Mouse (Mus musculus) forebrain, embryonic 12.5 days (tissue): ENCODE measurements around the gene Kirrel. TPM values are rescaled to one million over a fixed set of nuclear protein-coding genes. Genes with fewer than 3 reads are reported as not detected.
"Not testable (repeated sequence)": the region's sequence is repeated elsewhere in the genome, so short reads cannot be mapped to it uniquely, and the experiment has no call there.

Source experiments
- ATAC-seq: fragments of 200-750 bp; cut with Nextera tagmentation; 2 replicates; pipeline ENCODE4 v1.8.0; 2017; ENCODE audit warnings: moderate TSS enrichment; ENCODE audit not compliant: low FRiP score
- H3K27ac ChIP-seq: fragments of 300-500 bp; sonication (generic); 2 replicates; pipeline ENCODE4 v1.5.1; 2016; ENCODE audit warnings: mild to moderate bottlenecking
- H3K27me3 ChIP-seq: fragments of 300-500 bp; sonication (generic); 2 replicates; pipeline ENCODE4 v1.6.1; 2016; ENCODE audit warnings: mild to moderate bottlenecking
- H3K36me3 ChIP-seq: fragments of 300-500 bp; sonication (generic); replicated peaks from 2 replicates; pipeline ENCODE4 v1.6.1; 2016; ENCODE audit warnings: mild to moderate bottlenecking
- H3K4me1 ChIP-seq: fragments of 300-500 bp; sonication (generic); 2 replicates; pipeline ENCODE4 v1.6.1; 2016
- H3K4me2 ChIP-seq: fragments of 300-500 bp; sonication (generic); 2 replicates; pipeline ENCODE4 v1.6.1; 2016; ENCODE audit warnings: mild to moderate bottlenecking, moderate library complexity
- H3K4me3 ChIP-seq: fragments of 300-500 bp; sonication (generic); replicated peaks from 2 replicates; pipeline ENCODE4 v1.5.1; 2016; ENCODE audit warnings: mild to moderate bottlenecking
- H3K9ac ChIP-seq: fragments of 300-500 bp; sonication (generic); 2 replicates; pipeline ENCODE4 v1.6.1; 2016; ENCODE audit warnings: mild to moderate bottlenecking
- H3K9me3 ChIP-seq: fragments of 300-500 bp; sonication (generic); 2 replicates; pipeline ENCODE4 v1.6.1; 2016
- WGBS: fragments of 180-500 bp; shearing (Covaris S2); methylation state at CpG from one replicate; pipeline ENCODE4 v1.1.7; 2016; 5-methylcytosine and 5-hydroxymethylcytosine counted together
- polyA plus RNA-seq: library from polyadenylated mRNA; unstranded; fragments of >200 nt; fragmentation: Nextera tagmentation; extraction: Ambion mirVana; gene quantifications from 2 replicates; pipeline ENCODE4 v1.2.1, GENCODE M21; 2016

Gene Kirrel
- polyA plus RNA-seq, 1 experiment from 2014 or later, result 12.9 TPM

GRCm38 (mm10) chr3:87115726-87116540 is 58.6 kb downstream of the Kirrel start:
- ATAC-seq, result no peak
- Histone ChIP-seq H3K9me3 (no peaks in the 10 kb centered on the region), H3K36me3 (peaks cover 20% of the 10 kb centered on the region), H3K9ac (no peak overlapping the region), H3K27me3 (no peaks in the 10 kb centered on the region), H3K4me2 (no peak overlapping the region), H3K4me1 (peaks cover 7% of the 10 kb centered on the region; the same call in 1 of the 2 replicates), H3K4me3 (no peak overlapping the region), H3K27ac (no peak overlapping the region)
- WGBS, result 92% methylated on average over 6 of the region's 6 CpGs

GRCm38 (mm10) chr3:87115271-87115670 is 59.3 kb downstream of the Kirrel start:
- Histone ChIP-seq H3K9ac (no peak overlapping the region), H3K4me3 (no peak overlapping the region), H3K36me3 (peaks cover 17% of the 10 kb centered on the region), H3K27me3 (no peaks in the 10 kb centered on the region), H3K9me3 (no peaks in the 10 kb centered on the region), H3K27ac (no peak overlapping the region), H3K4me2 (no peak overlapping the region), H3K4me1 (peaks cover 7% of the 10 kb centered on the region; the same call in 1 of the 2 replicates)
- no peak for ATAC-seq
- 86% methylated on average over 8 of the region's 8 CpGs for WGBS

- Histone ChIP-seq H3K9me3 (no peaks in the 10 kb centered on the region), H3K27me3 (no peaks in the 10 kb centered on the region), H3K27ac (no peak overlapping the region), H3K36me3 (peaks cover 14% of the 10 kb centered on the region), H3K4me3 (no peak overlapping the region), H3K9ac (no peak overlapping the region), H3K4me1 (peaks cover 7% of the 10 kb centered on the region; the same call in 1 of the 2 replicates), H3K4me2 (no peak overlapping the region)
- ATAC-seq, result no peak
- 77% methylated on average over 9 of the region's 9 CpGs for WGBS
Observed at GRCm38 (mm10) chr3:87114801-87115200, 59.7 kb downstream of the Kirrel start.

GRCm38 (mm10) chr3:87113881-87114280 is 60.7 kb downstream of the Kirrel start:
- not testable (repeated sequence) for H3K27me3 ChIP-seq, H3K4me2 ChIP-seq, H3K4me1 ChIP-seq, H3K27ac ChIP-seq, H3K4me3 ChIP-seq, ATAC-seq, H3K9me3 ChIP-seq, H3K9ac ChIP-seq
- WGBS, result 96% methylated on average over 1 of the region's 1 CpGs
- H3K36me3 ChIP-seq, result peaks cover 11% of the 10 kb centered on the region

- Histone ChIP-seq H3K4me2 (no peak overlapping the region), H3K36me3 (peaks cover 11% of the 10 kb centered on the region), H3K27me3 (no peaks in the 10 kb centered on the region), H3K4me3 (no peak overlapping the region), H3K4me1 (0 out of 2 replicates have a peak, but pooled peaks cover 4% of the 10 kb centered on the region), H3K27ac (no peak overlapping the region), H3K9me3 (no peaks in the 10 kb centered on the region), H3K9ac (no peak overlapping the region)
- 53% methylated on average over 3 of the region's 3 CpGs for WGBS
- ATAC-seq, result no peak
Observed at GRCm38 (mm10) chr3:87112264-87112663, 62.3 kb downstream of the Kirrel start.

GRCm38 (mm10) chr3:87104856-87105255 is 69.7 kb downstream of the Kirrel start:
- Histone ChIP-seq H3K27me3 (no peaks in the 10 kb centered on the region), H3K4me1 (peaks cover 25% of the 10 kb centered on the region), H3K36me3 (no peaks in the 10 kb centered on the region), H3K27ac (no peak overlapping the region), H3K4me3 (no peak overlapping the region), H3K9me3 (no peaks in the 10 kb centered on the region), H3K4me2 (no peak overlapping the region), H3K9ac (no peak overlapping the region)
- 81% methylated on average over 2 of the region's 2 CpGs for WGBS
- no peak for ATAC-seq

GRCm38 (mm10) chr3:87102346-87102745 is 72.2 kb downstream of the Kirrel start:
- peak; percentile 47; the same call in 1 of the 2 replicates for ATAC-seq
- 19% methylated on average over 7 of the region's 7 CpGs for WGBS
- H3K27me3 ChIP-seq, result no peaks in the 10 kb centered on the region
- H3K4me3 ChIP-seq, result no peak overlapping the region
- no peaks in the 10 kb centered on the region for H3K9me3 ChIP-seq
- H3K27ac ChIP-seq, result peak overlapping the region; percentile 43
- H3K4me2 ChIP-seq, result no peak overlapping the region
- H3K4me1 ChIP-seq, result peaks cover 40% of the 10 kb centered on the region
- peaks cover 4% of the 10 kb centered on the region; the same call in 1 of the 2 replicates for H3K36me3 ChIP-seq
- no peak overlapping the region for H3K9ac ChIP-seq

- H3K9ac ChIP-seq, result no peak overlapping the region
- 91% methylated on average over 4 of the region's 4 CpGs for WGBS
- no peak overlapping the region for H3K4me2 ChIP-seq
- H3K4me1 ChIP-seq, result peaks cover 40% of the 10 kb centered on the region
- H3K9me3 ChIP-seq, result no peaks in the 10 kb centered on the region
- no peak overlapping the region for H3K4me3 ChIP-seq
- H3K27me3 ChIP-seq, result no peaks in the 10 kb centered on the region
- ATAC-seq, result no peak
- H3K27ac ChIP-seq, result no peak overlapping the region
- peaks cover 12% of the 10 kb centered on the region; the same call in 1 of the 2 replicates for H3K36me3 ChIP-seq
Observed at GRCm38 (mm10) chr3:87100911-87101310, 73.6 kb downstream of the Kirrel start.

- peaks cover 35% of the 10 kb centered on the region for H3K4me1 ChIP-seq
- no peak overlapping the region for H3K4me2 ChIP-seq
- 74% methylated on average over 19 of the region's 19 CpGs for WGBS
- H3K9me3 ChIP-seq, result no peaks in the 10 kb centered on the region
- no peak overlapping the region for H3K4me3 ChIP-seq
- no peak overlapping the region for H3K9ac ChIP-seq
- peak overlapping the region; percentile 48 for H3K27ac ChIP-seq
- ATAC-seq, result peak; percentile 55; the same call in 1 of the 2 replicates
- peaks cover 28% of the 10 kb centered on the region for H3K36me3 ChIP-seq
- H3K27me3 ChIP-seq, result no peaks in the 10 kb centered on the region
Observed at GRCm38 (mm10) chr3:87097969-87098946, 76.3 kb downstream of the Kirrel start.

GRCm38 (mm10) chr3:87097205-87097604 is 77.3 kb downstream of the Kirrel start:
- Histone ChIP-seq H3K27me3 (no peaks in the 10 kb centered on the region), H3K36me3 (peaks cover 28% of the 10 kb centered on the region), H3K4me3 (no peak overlapping the region), H3K4me1 (peaks cover 26% of the 10 kb centered on the region), H3K9me3 (no peaks in the 10 kb centered on the region), H3K9ac (no peak overlapping the region), H3K4me2 (no peak overlapping the region), H3K27ac (no peak overlapping the region)
- 87% methylated on average over 9 of the region's 9 CpGs for WGBS
- no peak for ATAC-seq

- no peak overlapping the region for H3K4me3 ChIP-seq
- no peak overlapping the region for H3K4me2 ChIP-seq
- H3K36me3 ChIP-seq, result peaks cover 36% of the 10 kb centered on the region
- H3K4me1 ChIP-seq, result peaks cover 17% of the 10 kb centered on the region
- no peak overlapping the region for H3K27ac ChIP-seq
- H3K9me3 ChIP-seq, result no peaks in the 10 kb centered on the region
- WGBS, result 80% methylated on average over 6 of the region's 6 CpGs
- no peak for ATAC-seq
- H3K27me3 ChIP-seq, result no peaks in the 10 kb centered on the region
- no peak overlapping the region for H3K9ac ChIP-seq
Observed at GRCm38 (mm10) chr3:87093718-87094117, 80.8 kb downstream of the Kirrel start.
